Mouse (Mus musculus) lung, embryonic 14.5 days (tissue): ENCODE measurements around the gene Ctnna2. TPM values are rescaled to one million over a fixed set of nuclear protein-coding genes. Genes with fewer than 3 reads are reported as not detected.

Source experiments
- ATAC-seq: fragments of 200-750 bp; cut with Nextera tagmentation; 2 replicates; pipeline ENCODE4 v1.8.0; 2017; ENCODE audit warnings: mild to moderate bottlenecking, moderate TSS enrichment, moderate library complexity; ENCODE audit not compliant: insufficient read depth
- DNase-seq: peaks from one replicate; pipeline ENCODE4 v3.0.0-alpha.2; 2015
- H3K27ac ChIP-seq: fragments of 300-500 bp; sonication (generic); 2 replicates; pipeline ENCODE4 v1.5.1; 2014; ENCODE audit warnings: low read depth, mild to moderate bottlenecking, moderate library complexity
- H3K27me3 ChIP-seq: fragments of 300-500 bp; sonication (generic); 2 replicates; pipeline ENCODE4 v1.6.1; 2014; ENCODE audit warnings: low read length, control low read depth; ENCODE audit not compliant: insufficient read depth
- H3K36me3 ChIP-seq: fragments of 300-500 bp; sonication (generic); 2 replicates; pipeline ENCODE4 v1.6.1; 2014; ENCODE audit warnings: control low read depth; ENCODE audit not compliant: insufficient read depth
- H3K4me1 ChIP-seq: fragments of 300-500 bp; sonication (generic); 2 replicates; pipeline ENCODE4 v1.6.1; 2014; ENCODE audit warnings: antibody characterized with exemption, control low read depth; ENCODE audit not compliant: insufficient read depth
- H3K4me2 ChIP-seq: fragments of 300-500 bp; sonication (generic); 2 replicates; pipeline ENCODE4 v1.6.1; 2014; ENCODE audit warnings: mild to moderate bottlenecking
- H3K4me3 ChIP-seq: fragments of 300-500 bp; sonication (generic); 2 replicates; pipeline ENCODE4 v1.5.1; 2014; ENCODE audit warnings: low read depth, low read length
- H3K9ac ChIP-seq: fragments of 300-500 bp; sonication (generic); 2 replicates; pipeline ENCODE4 v1.6.1; 2014
- H3K9me3 ChIP-seq: fragments of 300-500 bp; sonication (generic); 2 replicates; pipeline ENCODE4 v1.6.1; 2016; ENCODE audit warnings: low read depth, low read length, control low read depth
- CTCF ChIP-seq: IDR thresholded peaks from 2 replicates; pipeline ENCODE4 v1.5.1; 2016; ENCODE audit warnings: antibody characterized with exemption, low read depth
- WGBS: fragments of 180-500 bp; shearing (Covaris S2); extraction: QIAGEN DNeasy Blood & Tissue Kit; methylation state at CpG from one replicate; pipeline ENCODE4 v1.1.7; 2014; 5-methylcytosine and 5-hydroxymethylcytosine counted together
- polyA plus RNA-seq: library from polyadenylated mRNA; unstranded; fragments of >200 nt; fragmentation: Nextera tagmentation; extraction: Ambion mirVana; gene quantifications from 2 replicates; pipeline ENCODE4 v1.2.1, GENCODE M21; 2014

Ctnna2 gene
- polyA plus RNA-seq, 1 experiment from 2014 or later, result 4.4 TPM

DNA sequence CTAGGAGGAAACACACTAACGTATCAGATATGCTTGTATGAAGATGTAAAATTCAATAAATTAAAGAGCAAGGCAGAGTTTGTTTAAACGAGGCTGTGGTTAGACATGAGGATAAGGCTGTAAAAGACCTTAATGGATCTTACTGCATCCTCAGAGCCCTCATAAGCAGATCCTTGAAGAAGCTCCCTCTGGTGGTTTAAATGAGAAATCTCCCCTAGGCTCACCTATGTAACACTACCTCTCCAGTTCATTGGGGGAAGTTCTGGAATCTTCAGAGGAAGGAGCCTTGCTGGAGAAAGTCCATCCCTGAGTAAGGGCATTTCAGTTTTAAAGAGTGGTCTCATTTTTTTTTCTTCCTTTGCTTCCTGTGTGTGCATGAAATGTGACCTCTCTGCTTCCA lies 380.3 kb downstream of the Ctnna2 start:
- Histone ChIP-seq H3K9ac (no peak overlapping the region), H3K4me1 (no peaks in the 10 kb centered on the region), H3K9me3 (no peaks in the 10 kb centered on the region), H3K27ac (no peak overlapping the region), H3K27me3 (no peaks in the 10 kb centered on the region), H3K36me3 (no peaks in the 10 kb centered on the region), H3K4me3 (no peak overlapping the region), H3K4me2 (no peak overlapping the region)
- TF ChIP-seq CTCF, result peak; percentile 34; the same call in 1 of the 2 replicates
- DNase-seq (peak; percentile 14), ATAC-seq (no peak)
- WGBS, result 36% methylated on average over 2 of the region's 2 CpGs

GRCm38 (mm10) chr6:77582568-77582967 lies 396.9 kb downstream of the Ctnna2 start:
- TF ChIP-seq CTCF, result peak; percentile 58
- H3K4me2 ChIP-seq, result no peak overlapping the region
- no peak for ATAC-seq
- no peak overlapping the region for H3K27ac ChIP-seq
- H3K9ac ChIP-seq, result no peak overlapping the region
- no peaks in the 10 kb centered on the region for H3K27me3 ChIP-seq
- H3K36me3 ChIP-seq, result no peaks in the 10 kb centered on the region
- DNase-seq, result peak; percentile 67
- H3K4me3 ChIP-seq, result no peak overlapping the region
- WGBS, result 42% methylated on average over 4 of the region's 4 CpGs
- H3K4me1 ChIP-seq, result no peaks in the 10 kb centered on the region
- H3K9me3 ChIP-seq, result no peaks in the 10 kb centered on the region

- DNase-seq (no peak), ATAC-seq (no peak)
- Histone ChIP-seq H3K4me3 (no peak overlapping the region), H3K4me2 (no peak overlapping the region), H3K27ac (no peak overlapping the region), H3K27me3 (no peaks in the 10 kb centered on the region), H3K9me3 (no peaks in the 10 kb centered on the region), H3K9ac (no peak overlapping the region), H3K4me1 (no peaks in the 10 kb centered on the region), H3K36me3 (no peaks in the 10 kb centered on the region)
- no peak for TF ChIP-seq CTCF
These were observed 398.6 kb downstream of the Ctnna2 start for GRCm38 (mm10) chr6:77580926-77581325.

- Histone ChIP-seq H3K4me2 (no peak overlapping the region), H3K27me3 (no peaks in the 10 kb centered on the region), H3K9me3 (no peaks in the 10 kb centered on the region), H3K36me3 (no peaks in the 10 kb centered on the region), H3K4me3 (no peak overlapping the region), H3K4me1 (no peaks in the 10 kb centered on the region), H3K9ac (no peak overlapping the region), H3K27ac (no peak overlapping the region)
- ATAC-seq (no peak), DNase-seq (peak; percentile 46)
- 47% methylated on average over 1 of the region's 1 CpGs for WGBS
- peak; percentile 34 for TF ChIP-seq CTCF
These were observed 400.9 kb downstream of the Ctnna2 start for GRCm38 (mm10) chr6:77578612-77579011.

- H3K9me3 ChIP-seq, result no peaks in the 10 kb centered on the region
- no peak overlapping the region for H3K27ac ChIP-seq
- no peak for TF ChIP-seq CTCF
- no peak overlapping the region for H3K4me3 ChIP-seq
- H3K27me3 ChIP-seq, result no peaks in the 10 kb centered on the region
- ATAC-seq, result no peak
- no peaks in the 10 kb centered on the region for H3K4me1 ChIP-seq
- H3K4me2 ChIP-seq, result no peak overlapping the region
- H3K9ac ChIP-seq, result no peak overlapping the region
- 28% methylated on average over 3 of the region's 3 CpGs for WGBS
- no peak for DNase-seq
- H3K36me3 ChIP-seq, result no peaks in the 10 kb centered on the region
These were observed 401.9 kb downstream of the Ctnna2 start for GRCm38 (mm10) chr6:77577585-77577984.

DNA sequence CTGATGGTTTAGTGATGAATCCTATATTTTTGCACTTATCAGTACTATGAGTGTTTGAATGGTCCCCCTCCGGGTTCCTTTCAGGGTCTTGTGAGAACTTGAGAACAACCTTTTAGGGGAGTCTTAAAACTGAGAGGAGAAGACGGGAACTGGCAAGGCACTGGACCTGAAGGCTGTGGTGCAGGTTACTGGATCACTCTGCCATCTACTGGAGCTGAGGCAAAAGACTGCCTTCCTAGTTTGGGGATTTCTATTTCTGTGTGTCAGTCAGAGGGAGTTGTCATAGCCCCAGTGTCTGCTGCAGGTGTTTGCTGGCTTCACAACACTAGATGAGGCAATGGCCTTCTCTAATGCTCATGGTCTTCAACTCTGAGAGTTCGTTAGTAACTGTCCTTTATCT lies 406.9 kb downstream of the Ctnna2 start:
- H3K9me3 ChIP-seq, result no peaks in the 10 kb centered on the region
- H3K4me1 ChIP-seq, result no peaks in the 10 kb centered on the region
- no peak overlapping the region for H3K4me2 ChIP-seq
- no peak overlapping the region for H3K27ac ChIP-seq
- ATAC-seq (no peak), DNase-seq (peak; percentile 42)
- no peak overlapping the region for H3K9ac ChIP-seq
- no peaks in the 10 kb centered on the region for H3K27me3 ChIP-seq
- H3K4me3 ChIP-seq, result no peak overlapping the region
- peak; percentile 38 for TF ChIP-seq CTCF
- 46% methylated on average over 3 of the region's 3 CpGs for WGBS
- H3K36me3 ChIP-seq, result no peaks in the 10 kb centered on the region

DNA sequence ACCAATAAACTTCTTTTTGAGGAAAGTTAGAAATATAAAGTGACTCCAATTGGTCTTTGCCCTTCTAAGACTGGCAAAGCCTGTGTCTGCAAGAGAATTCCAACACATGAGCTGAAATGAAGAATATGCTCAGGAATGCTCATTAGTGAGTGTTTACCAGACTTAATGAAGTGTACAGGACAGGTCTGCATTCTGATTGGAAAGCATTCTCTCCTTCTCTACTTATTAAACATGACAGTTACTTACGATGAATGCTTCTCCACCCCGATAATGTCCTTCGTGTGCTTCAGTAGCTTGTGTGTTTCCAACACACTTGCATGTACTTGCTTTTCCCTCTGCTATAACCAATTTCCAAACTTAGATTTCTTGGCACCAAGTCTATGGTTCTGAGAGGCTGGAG lies 409.6 kb downstream of the Ctnna2 start:
- no peaks in the 10 kb centered on the region for H3K36me3 ChIP-seq
- TF ChIP-seq CTCF, result no peak
- ATAC-seq (no peak), DNase-seq (no peak)
- H3K27me3 ChIP-seq, result no peaks in the 10 kb centered on the region
- no peak overlapping the region for H3K27ac ChIP-seq
- no peak overlapping the region for H3K9ac ChIP-seq
- 84% methylated on average over 3 of the region's 3 CpGs for WGBS
- H3K4me2 ChIP-seq, result no peak overlapping the region
- H3K4me1 ChIP-seq, result no peaks in the 10 kb centered on the region
- H3K9me3 ChIP-seq, result no peaks in the 10 kb centered on the region
- H3K4me3 ChIP-seq, result no peak overlapping the region

DNA sequence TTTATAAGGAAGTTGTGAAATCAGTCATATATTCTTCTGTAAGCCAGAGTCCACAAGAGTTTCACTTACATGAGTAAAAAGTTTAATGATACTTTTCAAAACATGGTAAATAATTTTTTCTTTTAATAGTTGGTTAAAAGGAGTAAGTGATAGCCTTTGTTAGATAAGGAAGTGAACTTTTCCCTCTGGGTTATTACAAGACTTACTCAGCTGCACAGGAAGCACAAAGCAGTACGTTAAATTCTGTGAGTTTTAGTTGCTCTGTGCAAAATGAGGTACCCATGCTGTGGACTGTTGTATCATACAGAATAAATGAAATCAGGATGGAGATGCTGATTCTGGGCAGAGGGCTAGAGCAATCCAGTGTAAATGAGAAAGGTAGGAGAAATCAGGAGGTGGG lies 423.3 kb downstream of the Ctnna2 start:
- Histone ChIP-seq H3K27ac (no peak overlapping the region), H3K27me3 (no peaks in the 10 kb centered on the region), H3K9ac (no peak overlapping the region), H3K4me1 (no peaks in the 10 kb centered on the region), H3K4me2 (no peak overlapping the region), H3K9me3 (no peaks in the 10 kb centered on the region), H3K36me3 (no peaks in the 10 kb centered on the region), H3K4me3 (no peak overlapping the region)
- 54% methylated on average over 1 of the region's 1 CpGs for WGBS
- no peak for ATAC-seq
- no peak for DNase-seq
- TF ChIP-seq CTCF, result no peak
